Mouse (Mus musculus): ENCODE results near the gene Pank1.

The Pank1 gene

DNA sequence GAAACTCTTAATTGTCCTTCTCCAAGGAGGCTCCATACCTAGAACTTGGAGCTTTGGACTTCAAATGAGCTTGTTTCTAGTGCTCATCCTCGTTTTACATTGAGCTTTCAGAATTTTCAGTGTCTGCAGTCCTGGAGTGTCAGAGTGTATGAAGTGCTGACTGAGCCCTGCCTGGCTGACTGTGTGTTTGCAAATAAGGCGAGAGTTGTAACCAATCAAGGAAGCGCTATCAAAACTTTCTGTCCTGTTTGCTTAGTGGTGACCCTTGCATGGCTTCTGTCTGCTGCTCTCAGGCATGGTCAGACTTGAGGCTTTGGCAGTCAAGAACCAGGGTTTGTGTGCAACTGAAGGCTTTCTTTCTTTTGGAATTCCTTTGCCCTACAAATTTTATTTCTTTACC is 11.7 kb upstream of the Pank1 start:
- no peaks in the 10 kb centered on the region for H3K4me1 ChIP-seq (replicated peaks; ENCODE audit: low read depth, low read length)

DNA sequence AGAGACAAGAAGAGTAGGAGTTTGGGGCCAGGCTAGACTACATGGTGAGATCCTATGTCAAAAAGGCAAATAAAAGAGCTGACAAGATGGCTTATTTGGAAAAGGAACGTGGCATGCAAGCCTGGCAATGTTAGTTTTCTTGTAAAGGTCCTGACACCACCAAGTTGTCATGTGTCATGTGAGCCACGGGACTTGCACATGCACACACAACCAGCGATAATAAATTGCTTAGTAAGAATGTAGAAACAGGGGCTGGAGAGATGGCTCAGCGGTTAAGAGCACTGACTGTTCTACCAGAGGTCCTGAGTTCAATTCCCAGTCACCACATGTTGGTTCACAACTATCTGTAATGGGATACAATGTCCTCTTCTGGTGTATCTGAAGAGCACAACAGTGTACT is 7.1 kb upstream of the Pank1 start:
- no peaks in the 10 kb centered on the region for H3K36me3 ChIP-seq (ENCODE audit: insufficient read depth, low read length)
- peaks cover 12% of the 10 kb centered on the region for H3K4me1 ChIP-seq (replicated peaks; ENCODE audit: low read depth, low read length)
- no peaks in the 10 kb centered on the region for H3K9me3 ChIP-seq (ENCODE audit: low read length)
- H3K4me3 ChIP-seq (replicated peaks; ENCODE audit: low read length), result no peak overlapping the region
- H3K27me3 ChIP-seq (ENCODE audit: insufficient read depth, low read length), result no peaks in the 10 kb centered on the region
- no peak for TF ChIP-seq POU5F1 (IDR thresholded peaks at IDR 0.05; ENCODE audit: borderline replicate concordance, low read length)

More for the DNA sequence above, 11.7 kb upstream of the Pank1 start:
- Histone ChIP-seq H3K4me3 (replicated peaks; ENCODE audit: low read length) (no peak overlapping the region), H3K36me3 (ENCODE audit: insufficient read depth, low read length) (no peaks in the 10 kb centered on the region), H3K27me3 (ENCODE audit: insufficient read depth, low read length) (peaks cover 7% of the 10 kb centered on the region; the same call in 1 of the 2 replicates), H3K9me3 (ENCODE audit: low read length) (no peaks in the 10 kb centered on the region)
- TF ChIP-seq CTCF (conservative IDR thresholded peaks at IDR 0.05; ENCODE audit: low read length) (no peak), NANOG (IDR thresholded peaks at IDR 0.05; ENCODE audit: borderline replicate concordance, low read length) (no peak), POU5F1 (IDR thresholded peaks at IDR 0.05; ENCODE audit: borderline replicate concordance, low read length) (no peak)

- Histone ChIP-seq H3K4me3 (replicated peaks; ENCODE audit: low read length) (no peak overlapping the region), H3K4me1 (replicated peaks; ENCODE audit: low read depth, low read length) (peaks cover 28% of the 10 kb centered on the region), H3K27me3 (ENCODE audit: insufficient read depth, low read length) (no peaks in the 10 kb centered on the region), H3K36me3 (ENCODE audit: insufficient read depth, low read length) (no peaks in the 10 kb centered on the region), H3K9me3 (ENCODE audit: low read length) (no peaks in the 10 kb centered on the region)
- TF ChIP-seq CTCF (conservative IDR thresholded peaks at IDR 0.05; ENCODE audit: low read length) (no peak), NANOG (IDR thresholded peaks at IDR 0.05; ENCODE audit: borderline replicate concordance, low read length) (no peak), POU5F1 (IDR thresholded peaks at IDR 0.05; ENCODE audit: borderline replicate concordance, low read length) (no peak)
These were observed 4.4 kb upstream of the Pank1 start for GRCm38 (mm10) chr19:34883526-34884224.

- no peak for TF ChIP-seq CTCF (conservative IDR thresholded peaks at IDR 0.05; ENCODE audit: low read length)
- TF ChIP-seq NANOG (IDR thresholded peaks at IDR 0.05; ENCODE audit: borderline replicate concordance, low read length), result no peak
- TF ChIP-seq POU5F1 (IDR thresholded peaks at IDR 0.05; ENCODE audit: borderline replicate concordance, low read length), result no peak
- Histone ChIP-seq H3K36me3 (ENCODE audit: insufficient read depth, low read length) (no peaks in the 10 kb centered on the region), H3K4me1 (replicated peaks; ENCODE audit: low read depth, low read length) (peaks cover 30% of the 10 kb centered on the region)
These were observed 3.2 kb upstream of the Pank1 start for GRCm38 (mm10) chr19:34882443-34882842.

GRCm38 (mm10) chr19:34881160-34881559 is 1.9 kb upstream of the Pank1 start:
- Histone ChIP-seq H3K27me3 (ENCODE audit: insufficient read depth, low read length) (no peaks in the 10 kb centered on the region), H3K4me3 (replicated peaks; ENCODE audit: low read length) (no peak overlapping the region), H3K36me3 (ENCODE audit: insufficient read depth, low read length) (no peaks in the 10 kb centered on the region), H3K4me1 (replicated peaks; ENCODE audit: low read depth, low read length) (peaks cover 38% of the 10 kb centered on the region), H3K9me3 (ENCODE audit: low read length) (no peaks in the 10 kb centered on the region)
- TF ChIP-seq POU5F1 (IDR thresholded peaks at IDR 0.05; ENCODE audit: borderline replicate concordance, low read length) (no peak), NANOG (IDR thresholded peaks at IDR 0.05; ENCODE audit: borderline replicate concordance, low read length) (no peak), CTCF (conservative IDR thresholded peaks at IDR 0.05; ENCODE audit: low read length) (no peak)

More at GRCm38 (mm10) chr19:34882443-34882842, 3.2 kb upstream of the Pank1 start:
- Histone ChIP-seq H3K9me3 (ENCODE audit: low read length) (no peaks in the 10 kb centered on the region), H3K27me3 (ENCODE audit: insufficient read depth, low read length) (no peaks in the 10 kb centered on the region), H3K4me3 (replicated peaks; ENCODE audit: low read length) (no peak overlapping the region)

DNA sequence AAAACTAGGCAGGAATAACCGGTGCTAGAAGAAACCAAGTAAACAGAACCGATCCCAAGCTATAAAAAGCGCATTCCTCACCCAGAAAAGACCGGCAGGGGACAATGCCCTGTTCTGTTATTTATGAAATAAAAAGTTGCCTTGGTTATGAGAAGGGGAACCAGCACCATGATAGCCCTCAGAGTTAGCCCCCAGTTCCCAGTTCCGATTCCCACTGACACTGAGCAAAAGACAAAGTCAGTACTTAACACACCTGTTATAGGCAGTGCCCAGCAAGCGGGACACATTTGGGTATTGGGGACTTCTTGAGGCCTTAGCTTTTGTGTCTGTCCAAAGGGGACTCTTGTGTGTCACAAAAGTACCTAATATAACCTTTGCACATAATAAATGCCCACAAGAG is 369 bp upstream of the Pank1 start:
- no peaks in the 10 kb centered on the region for H3K9me3 ChIP-seq (ENCODE audit: low read length)
- peak overlapping the region; percentile 93 for H3K4me3 ChIP-seq (replicated peaks; ENCODE audit: low read length)
- TF ChIP-seq CTCF (conservative IDR thresholded peaks at IDR 0.05; ENCODE audit: low read length), result no peak
- TF ChIP-seq POU5F1 (IDR thresholded peaks at IDR 0.05; ENCODE audit: borderline replicate concordance, low read length), result no peak
- TF ChIP-seq NANOG (IDR thresholded peaks at IDR 0.05; ENCODE audit: borderline replicate concordance, low read length), result no peak
- H3K4me1 ChIP-seq (replicated peaks; ENCODE audit: low read depth, low read length), result peaks cover 38% of the 10 kb centered on the region
- H3K36me3 ChIP-seq (ENCODE audit: insufficient read depth, low read length), result no peaks in the 10 kb centered on the region
- no peaks in the 10 kb centered on the region for H3K27me3 ChIP-seq (ENCODE audit: insufficient read depth, low read length)

DNA sequence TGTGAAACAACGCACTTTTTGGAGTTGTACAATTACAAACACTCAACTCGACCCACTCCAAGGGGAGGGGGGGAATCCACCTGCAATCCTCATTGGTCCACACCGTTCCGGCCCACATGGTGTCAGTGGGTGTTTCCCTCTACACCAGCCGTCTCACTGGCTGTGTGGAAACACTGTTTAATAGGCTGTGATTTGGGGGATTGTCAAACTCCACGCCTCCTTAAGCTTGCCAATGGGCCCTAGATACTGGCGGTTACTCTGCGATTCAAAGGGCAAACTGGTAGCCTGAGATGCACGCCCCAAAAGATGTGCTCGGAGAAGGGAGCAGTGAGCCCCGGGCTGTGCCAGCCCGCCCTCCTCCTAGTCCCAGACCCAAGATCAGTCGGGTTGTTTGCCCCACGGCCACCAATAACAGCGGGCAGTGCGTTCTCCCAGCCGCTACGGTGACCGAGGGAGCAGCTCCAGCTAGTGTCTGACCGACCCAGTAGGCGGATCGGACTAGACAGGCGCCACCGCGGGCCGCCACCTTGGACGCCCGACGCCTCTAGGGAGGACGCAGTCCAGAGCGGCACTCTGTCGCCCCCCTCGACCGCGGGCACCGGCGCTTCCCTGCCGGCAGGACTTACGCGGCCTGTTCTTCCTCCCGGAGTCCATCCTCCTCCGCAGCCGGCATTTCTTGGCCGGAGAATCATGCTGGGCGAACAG is 1.2 kb downstream of the Pank1 start:
- Histone ChIP-seq H3K36me3 (ENCODE audit: insufficient read depth, low read length) (no peaks in the 10 kb centered on the region), H3K4me3 (replicated peaks; ENCODE audit: low read length) (peak overlapping the region; percentile 93), H3K27me3 (ENCODE audit: insufficient read depth, low read length) (no peaks in the 10 kb centered on the region), H3K9me3 (ENCODE audit: low read length) (no peaks in the 10 kb centered on the region), H3K4me1 (replicated peaks; ENCODE audit: low read depth, low read length) (peaks cover 42% of the 10 kb centered on the region)
- TF ChIP-seq CTCF (conservative IDR thresholded peaks at IDR 0.05; ENCODE audit: low read length) (no peak), POU5F1 (IDR thresholded peaks at IDR 0.05; ENCODE audit: borderline replicate concordance, low read length) (no peak), NANOG (IDR thresholded peaks at IDR 0.05; ENCODE audit: borderline replicate concordance, low read length) (no peak)

DNA sequence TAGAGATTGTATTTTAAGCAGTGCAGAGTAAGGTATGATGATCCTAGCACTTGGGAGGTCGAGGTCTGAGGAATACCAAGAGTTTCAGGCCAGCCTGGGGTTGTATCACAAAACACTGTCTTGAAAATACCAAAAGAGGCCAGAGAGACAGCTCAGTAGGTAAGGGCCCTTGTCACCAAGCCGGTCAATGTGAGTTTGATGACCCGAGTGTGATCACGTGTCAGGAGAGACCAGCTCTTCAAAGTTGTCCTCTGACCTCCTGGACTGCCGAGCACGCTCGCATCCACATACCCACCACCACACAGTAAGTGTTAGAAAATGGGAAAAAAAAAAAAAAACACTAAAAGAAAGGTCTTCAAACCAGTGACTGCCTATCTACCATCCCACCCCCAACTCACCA is 2.6 kb downstream of the Pank1 start:
- Histone ChIP-seq H3K9me3 (ENCODE audit: low read length) (no peaks in the 10 kb centered on the region), H3K27me3 (ENCODE audit: insufficient read depth, low read length) (no peaks in the 10 kb centered on the region), H3K36me3 (ENCODE audit: insufficient read depth, low read length) (no peaks in the 10 kb centered on the region), H3K4me1 (replicated peaks; ENCODE audit: low read depth, low read length) (peaks cover 37% of the 10 kb centered on the region), H3K4me3 (replicated peaks; ENCODE audit: low read length) (peak overlapping the region; percentile 93; the same call in 1 of the 2 replicates)
- TF ChIP-seq POU5F1 (IDR thresholded peaks at IDR 0.05; ENCODE audit: borderline replicate concordance, low read length), result no peak
- no peak for TF ChIP-seq NANOG (IDR thresholded peaks at IDR 0.05; ENCODE audit: borderline replicate concordance, low read length)
- TF ChIP-seq CTCF (conservative IDR thresholded peaks at IDR 0.05; ENCODE audit: low read length), result no peak

Data from E14TG2a.4 (cell line).